In the genomic region with DNA sequence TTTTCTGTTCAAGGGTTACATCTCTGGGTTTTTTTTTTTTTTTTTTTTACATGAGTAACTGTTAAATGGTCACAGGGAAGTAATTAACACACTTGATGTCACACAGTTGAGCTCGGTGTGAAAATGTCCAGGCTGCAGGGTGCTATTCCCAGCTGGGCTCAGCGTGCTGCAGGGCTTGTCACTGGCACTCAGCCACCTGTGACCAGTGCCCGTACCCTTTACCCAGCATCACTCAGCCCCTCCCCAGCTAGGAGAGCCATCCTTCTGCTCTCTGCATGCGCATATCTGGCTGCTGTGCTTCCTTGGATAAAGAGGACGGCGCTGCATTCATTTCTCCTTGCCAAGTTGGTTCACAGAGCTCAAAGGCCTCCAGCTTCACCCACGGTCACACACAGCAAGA, we compare ENCODE assay signal across 24 mouse cellular contexts.
"Had no signal": no experiment of that assay in that cellular context is flagged by ENCODE, and none has a peak within 500 bp of the region (broad histone marks: within the 10 kb centered on the region; RNA-seq: fewer than 3 reads in every experiment).

No protein-coding gene starts in this region.

- H3K27me3 ChIP-seq: limb, embryonic 12.5 days; limb, embryonic 15.5 days; midbrain, embryonic 15.5 days; neural tube, embryonic 13.5 days had no signal

- H3K27ac ChIP-seq: kidney, postnatal 0 days; layer of hippocampus, adult 2 months; limb, embryonic 12.5 days; limb, embryonic 15.5 days; liver, embryonic 14.5 days; macrophage; midbrain, embryonic 15.5 days; neural tube, embryonic 13.5 days; stomach, postnatal 0 days had no signal

- H3K9ac ChIP-seq: limb, embryonic 12.5 days; limb, embryonic 15.5 days; liver, embryonic 14.5 days; liver, postnatal 0 days; lung, embryonic 14.5 days; midbrain, embryonic 15.5 days; neural tube, embryonic 13.5 days had no signal

- H3K4me1 ChIP-seq: limb, embryonic 12.5 days; limb, embryonic 15.5 days had no signal

- H3K4me2 ChIP-seq: limb, embryonic 12.5 days; limb, embryonic 15.5 days; liver, embryonic 11.5 days; lung, embryonic 14.5 days; midbrain, embryonic 11.5 days; midbrain, embryonic 15.5 days; neural tube, embryonic 13.5 days had no signal

- DNase-seq: kidney, adult 2 months; kidney, postnatal 25 days; layer of hippocampus, adult 9-11 months; liver, postnatal 0 days; lung, embryonic 14.5 days; right cerebral cortex, adult 18-20 months; right cerebral cortex, postnatal 14 days; right cerebral cortex, postnatal 4 days; thymus, adult 2 months; thymus, postnatal 14 days; thymus, postnatal 4 days had no signal

- H3K4me3 ChIP-seq: layer of hippocampus, adult 2 months; limb, embryonic 12.5 days; limb, embryonic 15.5 days; midbrain, embryonic 15.5 days; myocyte; neural tube, embryonic 13.5 days had no signal

- H3K9me3 ChIP-seq: limb, embryonic 12.5 days; limb, embryonic 15.5 days had no signal

- H3K36me3 ChIP-seq: limb, embryonic 12.5 days; limb, embryonic 15.5 days; midbrain, embryonic 15.5 days; neural tube, embryonic 13.5 days had no signal

- ATAC-seq: liver, postnatal 0 days; lung, postnatal 0 days; midbrain, embryonic 15.5 days had no signal
